Mouse (Mus musculus) brown adipose tissue, adult 24 weeks (tissue): Measurements from ENCODE around the gene Efemp2. TPM values are rescaled to one million over a fixed set of nuclear protein-coding genes. Genes with fewer than 3 reads are reported as not detected.
A peak's percentile ranks its signal among the peaks of the same experiment; 100 is the strongest.

Experiments
- H3K27ac ChIP-seq: fragments of 200-500 bp; replicated peaks from 2 replicates; pipeline ENCODE4 v1.5.1; 2012; ENCODE audit warnings: low read depth, mild to moderate bottlenecking, low read length
- H3K4me1 ChIP-seq: fragments of 200-500 bp; 2 replicates; pipeline ENCODE4 v1.6.1; 2012; ENCODE audit warnings: low read length, mixed read lengths; ENCODE audit not compliant: control insufficient read depth, insufficient read depth, insufficient read length
- H3K4me3 ChIP-seq: fragments of 200-500 bp; 2 replicates; pipeline ENCODE4 v1.5.1; 2012; ENCODE audit warnings: low read depth, mild to moderate bottlenecking, low read length, moderate library complexity; ENCODE audit not compliant: insufficient read depth
- polyA plus RNA-seq: library from polyadenylated mRNA; stranded (reverse); fragments of >200 nt; gene quantifications from 2 replicates; pipeline ENCODE4 v1.2.4, GENCODE M21; 2012; ENCODE audit not compliant: missing spikeins, insufficient read depth, insufficient read length

The Efemp2 gene
- polyA plus RNA-seq, 1 experiment: 16.1 TPM

- no peaks in the 10 kb centered on the region for H3K4me1 ChIP-seq
- H3K27ac ChIP-seq: no peak overlapping the region
- no peak overlapping the region for H3K4me3 ChIP-seq
Measured at GRCm38 (mm10) chr19:5494314-5494713, 20.6 kb downstream of the Efemp2 start.

GRCm38 (mm10) chr19:5495353-5496051 lies 21.7 kb downstream of the Efemp2 start:
- H3K4me1 ChIP-seq: no peaks in the 10 kb centered on the region
- H3K4me3 ChIP-seq: no peak overlapping the region
- H3K27ac ChIP-seq: no peak overlapping the region

GRCm38 (mm10) chr19:5496052-5496370 lies 22.3 kb downstream of the Efemp2 start:
- Histone ChIP-seq H3K4me1 (no peaks in the 10 kb centered on the region), H3K4me3 (no peak overlapping the region), H3K27ac (no peak overlapping the region)

GRCm38 (mm10) chr19:5500330-5500875 lies 26.6 kb downstream of the Efemp2 start:
- Histone ChIP-seq H3K27ac (no peak overlapping the region), H3K4me1 (no peaks in the 10 kb centered on the region), H3K4me3 (no peak overlapping the region)

GRCm38 (mm10) chr19:5503687-5504086 lies 29.9 kb downstream of the Efemp2 start, which contains the start of gene 1700020D05Rik:
Gene 1700020D05Rik, minus strand, starts transcription at chr19:5503787.
- no peak within 1 kb of the TSS for H3K4me3 ChIP-seq

GRCm38 (mm10) chr19:5510031-5511026 lies 36.6 kb downstream of the Efemp2 start, which contains the start of gene Snx32:
Gene Snx32, minus strand, starts transcription at chr19:5510538.
- H3K4me3 ChIP-seq: peak within 1 kb of the TSS; percentile 67
- H3K4me1 ChIP-seq: peaks cover 11% of the 10 kb centered on the region
- H3K27ac ChIP-seq: peak within 1 kb of the TSS; percentile 11; the same call in 1 of the 2 replicates

More at GRCm38 (mm10) chr19:5503687-5504086, 29.9 kb downstream of the Efemp2 start, which contains the start of gene 1700020D05Rik:
- Histone ChIP-seq H3K4me1 (no peaks in the 10 kb centered on the region), H3K27ac (no peak within 1 kb of the TSS)

- Histone ChIP-seq H3K27ac (peak overlapping the region; percentile 11; the same call in 1 of the 2 replicates), H3K4me3 (peak overlapping the region; percentile 67), H3K4me1 (peaks cover 11% of the 10 kb centered on the region)
Measured at GRCm38 (mm10) chr19:5511074-5511632, 37.4 kb downstream of the Efemp2 start.

- H3K4me1 ChIP-seq: peaks cover 11% of the 10 kb centered on the region
- H3K27ac ChIP-seq: peak overlapping the region; percentile 51
- H3K4me3 ChIP-seq: peak overlapping the region; percentile 31
Measured at GRCm38 (mm10) chr19:5512091-5513004, 38.6 kb downstream of the Efemp2 start.

- Histone ChIP-seq H3K4me3 (no peak overlapping the region), H3K27ac (no peak overlapping the region), H3K4me1 (peaks cover 11% of the 10 kb centered on the region)
Measured at GRCm38 (mm10) chr19:5513005-5513349, 39.2 kb downstream of the Efemp2 start.

GRCm38 (mm10) chr19:5515840-5516777 lies 42.4 kb downstream of the Efemp2 start:
- H3K4me3 ChIP-seq: no peak overlapping the region
- no peak overlapping the region for H3K27ac ChIP-seq
- H3K4me1 ChIP-seq: peaks cover 11% of the 10 kb centered on the region

- Histone ChIP-seq H3K27ac (no peak overlapping the region), H3K4me3 (no peak overlapping the region), H3K4me1 (peaks cover 6% of the 10 kb centered on the region)
Measured at GRCm38 (mm10) chr19:5516906-5517505, 43.3 kb downstream of the Efemp2 start.

- H3K4me1 ChIP-seq: no peaks in the 10 kb centered on the region
- H3K4me3 ChIP-seq: no peak overlapping the region
- H3K27ac ChIP-seq: no peak overlapping the region
Measured at GRCm38 (mm10) chr19:5518721-5519120, 45.0 kb downstream of the Efemp2 start.

GRCm38 (mm10) chr19:5525204-5525603 lies 51.5 kb downstream of the Efemp2 start:
- H3K27ac ChIP-seq: no peak overlapping the region
- no peak overlapping the region for H3K4me3 ChIP-seq

More at GRCm38 (mm10) chr19:5525204-5525603, 51.5 kb downstream of the Efemp2 start:
- H3K4me1 ChIP-seq: no peaks in the 10 kb centered on the region; the same call in 1 of the 2 replicates
